Mouse (Mus musculus) hindbrain, embryonic 11.5 days (tissue): ENCODE measurements around the gene Olfr666. TPM values are rescaled to one million over a fixed set of nuclear protein-coding genes. Genes with fewer than 3 reads are reported as not detected.
"Not testable (repeated sequence)": the region's sequence is repeated elsewhere in the genome, so short reads cannot be mapped to it uniquely, and the experiment has no call there.

Source experiments
- ATAC-seq: fragments of 200-750 bp; cut with Nextera tagmentation; 2 replicates; pipeline ENCODE4 v1.8.0; 2017; ENCODE audit warnings: mild to moderate bottlenecking, moderate TSS enrichment, moderate library complexity; ENCODE audit not compliant: low FRiP score
- DNase-seq: peaks from one replicate; pipeline ENCODE4 v3.0.0-alpha.2; 2015; ENCODE audit warnings: low spot score
- H3K27ac ChIP-seq: fragments of 300-500 bp; sonication (generic); 2 replicates; pipeline ENCODE4 v1.5.1; 2014; ENCODE audit warnings: mild to moderate bottlenecking, low read depth, low read length
- H3K27me3 ChIP-seq: fragments of 300-500 bp; sonication (generic); 2 replicates; pipeline ENCODE4 v1.6.1; 2014; ENCODE audit warnings: mild to moderate bottlenecking, low read length, moderate library complexity, mixed read lengths; ENCODE audit not compliant: control insufficient read depth, insufficient read depth
- H3K36me3 ChIP-seq: fragments of 300-500 bp; sonication (generic); 2 replicates; pipeline ENCODE4 v1.6.1; 2014; ENCODE audit warnings: mild to moderate bottlenecking, low read length, moderate library complexity, mixed read lengths; ENCODE audit not compliant: control insufficient read depth, insufficient read depth
- H3K4me1 ChIP-seq: fragments of 300-500 bp; sonication (generic); replicated peaks from 2 replicates; pipeline ENCODE4 v1.6.1; 2014; ENCODE audit warnings: low read length, mixed read lengths; ENCODE audit not compliant: control insufficient read depth, insufficient read depth
- H3K4me2 ChIP-seq: fragments of 300-500 bp; sonication (generic); replicated peaks from 2 replicates; pipeline ENCODE4 v1.6.1; 2014; ENCODE audit warnings: mild to moderate bottlenecking, low read depth, low read length
- H3K4me3 ChIP-seq: fragments of 300-500 bp; sonication (generic); 2 replicates; pipeline ENCODE4 v1.5.1; 2014; ENCODE audit warnings: low read depth, low read length
- H3K9ac ChIP-seq: fragments of 300-500 bp; sonication (generic); 2 replicates; pipeline ENCODE4 v1.6.1; 2014; ENCODE audit warnings: low read depth, low read length
- H3K9me3 ChIP-seq: fragments of 300-500 bp; sonication (generic); 2 replicates; pipeline ENCODE4 v1.6.1; 2016; ENCODE audit warnings: low read length; ENCODE audit not compliant: control insufficient read depth
- WGBS: fragments of 180-500 bp; shearing (Covaris S2); extraction: QIAGEN DNeasy Blood & Tissue Kit; methylation state at CpG from one replicate; pipeline ENCODE4 v1.1.7; 2014; 5-methylcytosine and 5-hydroxymethylcytosine counted together
- polyA plus RNA-seq: library from polyadenylated mRNA; unstranded; fragments of >200 nt; fragmentation: Nextera tagmentation; extraction: Ambion mirVana; gene quantifications from 2 replicates; pipeline ENCODE4 v1.2.1, GENCODE M21; 2014

Olfr666 gene
- polyA plus RNA-seq, 1 experiment from 2014 or later: not detected

GRCm38 (mm10) chr7:104851546-104851945 lies 44.2 kb downstream of the Olfr666 start:
- not testable (repeated sequence) for H3K27me3 ChIP-seq, H3K4me1 ChIP-seq, H3K36me3 ChIP-seq, H3K4me2 ChIP-seq, H3K27ac ChIP-seq, H3K9me3 ChIP-seq, H3K9ac ChIP-seq, H3K4me3 ChIP-seq, DNase-seq, ATAC-seq
- WGBS: 85% methylated on average over 2 of the region's 2 CpGs

GRCm38 (mm10) chr7:104843731-104844287 lies 51.9 kb downstream of the Olfr666 start:
- Histone ChIP-seq H3K4me2 (no peak overlapping the region), H3K36me3 (no peaks in the 10 kb centered on the region), H3K27me3 (no peaks in the 10 kb centered on the region), H3K4me1 (no peaks in the 10 kb centered on the region), H3K27ac (no peak overlapping the region), H3K9ac (no peak overlapping the region), H3K9me3 (no peaks in the 10 kb centered on the region), H3K4me3 (no peak overlapping the region)
- 82% methylated on average over 1 of the region's 1 CpGs for WGBS
- DNase-seq: no peak
- no peak for ATAC-seq

GRCm38 (mm10) chr7:104842503-104842902 lies 53.2 kb downstream of the Olfr666 start, which contains the start of gene Usp17lb:
Gene Usp17lb, minus strand, starts transcription at chr7:104842603.
- DNase-seq: no peak
- no peak for ATAC-seq

More at GRCm38 (mm10) chr7:104842503-104842902, 53.2 kb downstream of the Olfr666 start, which contains the start of gene Usp17lb:
- Histone ChIP-seq H3K27me3 (no peaks in the 10 kb centered on the region), H3K27ac (no peak within 1 kb of the TSS), H3K9me3 (no peaks in the 10 kb centered on the region), H3K9ac (no peak within 1 kb of the TSS), H3K36me3 (no peaks in the 10 kb centered on the region), H3K4me1 (no peaks in the 10 kb centered on the region), H3K4me2 (no peak within 1 kb of the TSS), H3K4me3 (no peak within 1 kb of the TSS)
- 73% methylated on average over 1 of the region's 1 CpGs for WGBS

Other genes starting within 250 kb of the Olfr666 start
- gene Olfr658, start 248.6 kb downstream of the Olfr666 start, polyA plus RNA-seq: not detected in 2 replicates
- gene Olfr659, start 229.2 kb downstream of the Olfr666 start, polyA plus RNA-seq: not detected in 2 replicates
- gene Olfr661, start 209.5 kb downstream of the Olfr666 start, polyA plus RNA-seq: not detected in 2 replicates
- not detected in 2 replicates for gene Usp17le, start 118.5 kb downstream of the Olfr666 start, polyA plus RNA-seq
- not detected in 2 replicates for gene Usp17lb, start 53.3 kb downstream of the Olfr666 start, polyA plus RNA-seq
- not detected in 2 replicates for gene Usp17la, start 38.9 kb downstream of the Olfr666 start, polyA plus RNA-seq
- gene Olfr665, start 17.9 kb downstream of the Olfr666 start, polyA plus RNA-seq: not detected in 2 replicates
- gene Olfr667, start 25.5 kb upstream of the Olfr666 start, polyA plus RNA-seq: not detected in 2 replicates
- not detected in 2 replicates for gene Olfr668, start 32.1 kb upstream of the Olfr666 start, polyA plus RNA-seq
- not detected in 2 replicates for gene Olfr669, start 38.3 kb upstream of the Olfr666 start, polyA plus RNA-seq
- gene Olfr670, start 66.7 kb upstream of the Olfr666 start, polyA plus RNA-seq: not detected in 2 replicates
- gene Olfr671, start 83.2 kb upstream of the Olfr666 start, polyA plus RNA-seq: not detected in 2 replicates
- not detected in 2 replicates for gene Olfr672, start 106.1 kb upstream of the Olfr666 start, polyA plus RNA-seq
- not detected in 2 replicates for gene Olfr675, start 132.5 kb upstream of the Olfr666 start, polyA plus RNA-seq
- not detected in 2 replicates for gene Olfr676, start 136.7 kb upstream of the Olfr666 start, polyA plus RNA-seq
- gene Olfr677, start 155.4 kb upstream of the Olfr666 start, polyA plus RNA-seq: not detected in 2 replicates
- gene Olfr678, start 168.5 kb upstream of the Olfr666 start, polyA plus RNA-seq: not detected in 2 replicates
- not detected in 2 replicates for gene Olfr679, start 185.3 kb upstream of the Olfr666 start, polyA plus RNA-seq
- gene Olfr680-ps1, start 196.9 kb upstream of the Olfr666 start, polyA plus RNA-seq: not detected in 2 replicates
- gene Olfr681, start 220.9 kb upstream of the Olfr666 start, polyA plus RNA-seq: not detected in 2 replicates